Mouse (Mus musculus) MN1 (cell line): ENCODE measurements around the gene Trim38.

Source experiments
- DNase-seq: peaks from one replicate; pipeline ENCODE4 v3.0.0-alpha.2; 2016; ENCODE audit warnings: low spot score

Gene Trim38

GRCm38 (mm10) chr13:23746201-23747080 lies 23.3 kb upstream of the Trim38 start, which contains the start of gene Hist1h2bb:
Hist1h2bb (plus strand) TSS chr13:23746734.
- DNase-seq, result peak; percentile 93

GRCm38 (mm10) chr13:23747081-23747891 lies 22.4 kb upstream of the Trim38 start:
- DNase-seq, result no peak

- no peak for DNase-seq
Observed at GRCm38 (mm10) chr13:23747892-23748288, 21.8 kb upstream of the Trim38 start.

GRCm38 (mm10) chr13:23749563-23750121 lies 20.1 kb upstream of the Trim38 start:
- no peak for DNase-seq

GRCm38 (mm10) chr13:23750839-23751477 lies 18.8 kb upstream of the Trim38 start, which contains the start of gene Hist1h2ab:
Hist1h2ab (plus strand) TSS chr13:23751126.
- DNase-seq, result peak; percentile 74

GRCm38 (mm10) chr13:23751478-23751956 lies 18.2 kb upstream of the Trim38 start:
- no peak for DNase-seq

GRCm38 (mm10) chr13:23752067-23752741 lies 17.5 kb upstream of the Trim38 start, which contains the start of gene Hist1h3b:
Hist1h3b (plus strand) TSS chr13:23752267.
- peak; percentile 94 for DNase-seq

- no peak for DNase-seq
Observed at GRCm38 (mm10) chr13:23752742-23753172, 17.0 kb upstream of the Trim38 start.

GRCm38 (mm10) chr13:23753314-23754078 lies 16.2 kb upstream of the Trim38 start:
- DNase-seq, result no peak

GRCm38 (mm10) chr13:23755000-23755399 lies 14.7 kb upstream of the Trim38 start:
- no peak for DNase-seq

- peak; percentile 90 for DNase-seq
Observed at GRCm38 (mm10) chr13:23756790-23757189, 12.9 kb upstream of the Trim38 start, which contains the start of gene Hist1h4b. Hist1h4b (plus strand) TSS chr13:23757013.

GRCm38 (mm10) chr13:23757211-23757773 lies 12.4 kb upstream of the Trim38 start:
- no peak for DNase-seq

GRCm38 (mm10) chr13:23757921-23758320 lies 11.8 kb upstream of the Trim38 start:
- DNase-seq, result no peak

GRCm38 (mm10) chr13:23759251-23759771 lies 10.4 kb upstream of the Trim38 start:
- no peak for DNase-seq

GRCm38 (mm10) chr13:23759916-23760239 lies 9.8 kb upstream of the Trim38 start:
- DNase-seq, result no peak

- peak; percentile 59 for DNase-seq
Observed at GRCm38 (mm10) chr13:23760240-23760971, 9.3 kb upstream of the Trim38 start.

GRCm38 (mm10) chr13:23760972-23761864 lies 8.5 kb upstream of the Trim38 start, which contains the start of gene Hist1h4a:
Hist1h4a (minus strand) TSS chr13:23761230.
- peak; percentile 96 for DNase-seq
